ENCODE assay signal across 27 mouse cellular contexts in genomic region chr9:120099304-120099703, GRCm38 (mm10). TPM values are rescaled to one million over a fixed set of nuclear protein-coding genes. Genes with fewer than 3 reads are reported as not detected.
"Had no signal": no experiment of that assay in that cellular context is flagged by ENCODE, and none has a peak within 500 bp of the region (broad histone marks: within the 10 kb centered on the region; RNA-seq: fewer than 3 reads in every experiment).

No protein-coding gene starts in this region.

- DNase-seq: gastrocnemius, postnatal 25 days had no signal

- H3K4me2 ChIP-seq: embryonic facial prominence, embryonic 12.5 days; embryonic facial prominence, embryonic 13.5 days; embryonic facial prominence, embryonic 15.5 days; forebrain, embryonic 12.5 days; forebrain, embryonic 13.5 days; forebrain, embryonic 15.5 days had no signal

- H3K4me1 ChIP-seq: embryonic facial prominence, embryonic 12.5 days; embryonic facial prominence, embryonic 15.5 days; forebrain, embryonic 10.5 days; forebrain, embryonic 12.5 days; forebrain, embryonic 13.5 days had no signal

- H3K9me3 ChIP-seq: embryonic facial prominence, embryonic 12.5 days; embryonic facial prominence, embryonic 15.5 days; forebrain, embryonic 15.5 days had no signal

- H3K27me3 ChIP-seq: embryonic facial prominence, embryonic 12.5 days; embryonic facial prominence, embryonic 13.5 days; forebrain, embryonic 12.5 days; forebrain, embryonic 13.5 days; forebrain, embryonic 15.5 days had no signal

- ATAC-seq: forebrain, embryonic 15.5 days had no signal

- H3K9ac ChIP-seq: embryonic facial prominence, embryonic 12.5 days; embryonic facial prominence, embryonic 13.5 days; embryonic facial prominence, embryonic 15.5 days; forebrain, embryonic 12.5 days; forebrain, embryonic 13.5 days; forebrain, embryonic 15.5 days; forebrain, postnatal 0 days had no signal

- H3K36me3 ChIP-seq: embryonic facial prominence, embryonic 10.5 days; embryonic facial prominence, embryonic 12.5 days; embryonic facial prominence, embryonic 13.5 days; embryonic facial prominence, embryonic 15.5 days; forebrain, embryonic 10.5 days; forebrain, embryonic 12.5 days; forebrain, embryonic 15.5 days had no signal

- H3K27ac ChIP-seq: embryonic facial prominence, embryonic 10.5 days; embryonic facial prominence, embryonic 12.5 days; embryonic facial prominence, embryonic 13.5 days; embryonic facial prominence, embryonic 15.5 days; forebrain, embryonic 10.5 days; forebrain, embryonic 12.5 days; forebrain, embryonic 13.5 days; forebrain, embryonic 15.5 days; gastrocnemius, adult 2 months; heart, adult 2 months had no signal

- H3K4me3 ChIP-seq: embryonic facial prominence, embryonic 10.5 days; embryonic facial prominence, embryonic 12.5 days; embryonic facial prominence, embryonic 13.5 days; embryonic facial prominence, embryonic 15.5 days; erythroblast, embryonic 14.5 days; forebrain, embryonic 10.5 days; forebrain, embryonic 12.5 days; forebrain, embryonic 13.5 days; forebrain, embryonic 15.5 days; gastrocnemius, adult 2 months; heart, adult 2 months had no signal

RNA-seq across cellular contexts. Expression of gene Ccr8, which starts 7.4 kb away (rescaled TPM):
- total RNA-seq: common myeloid progenitor, adult 5-6 weeks; forebrain, postnatal 0 days; gastrocnemius, adult 18-20 months; gastrocnemius, adult 2 months; gastrocnemius, adult 8-10 months; gastrocnemius, postnatal 14 days; gastrocnemius, postnatal 25 days; gastrocnemius, postnatal 36 days; gastrocnemius, postnatal 4 days; granulocyte monocyte progenitor cell, adult 5-6 weeks; heart, adult 18-20 months; heart, adult 2 months had no signal
- polyA plus RNA-seq: cerebellum, adult 2 months; embryonic facial prominence, embryonic 10.5 days; embryonic facial prominence, embryonic 11.5 days; erythroblast, embryonic 14.5 days; forebrain, embryonic 10.5 days; forebrain, embryonic 11.5 days; forebrain, embryonic 12.5 days; forebrain, embryonic 13.5 days; forebrain, embryonic 14.5 days; forebrain, embryonic 15.5 days; forebrain, embryonic 16.5 days; forebrain, postnatal 0 days; gonadal fat pad, adult 2 months; heart, adult 2 months had no signal

RNA-seq across cellular contexts. Expression of gene Mobp, which starts 50.2 kb away (rescaled TPM):
- total RNA-seq: common myeloid progenitor, adult 5-6 weeks; forebrain, postnatal 0 days; gastrocnemius, adult 18-20 months; gastrocnemius, adult 2 months; gastrocnemius, adult 8-10 months; gastrocnemius, postnatal 25 days; gastrocnemius, postnatal 36 days; gastrocnemius, postnatal 4 days; granulocyte monocyte progenitor cell, adult 5-6 weeks; heart, adult 18-20 months; heart, adult 2 months had no signal
- polyA plus RNA-seq: embryonic facial prominence, embryonic 13.5 days; erythroblast, embryonic 14.5 days; heart, adult 2 months had no signal
